Mouse (Mus musculus) megakaryocyte, embryonic 14.5 days (primary cell): Measurements from ENCODE around the gene Ell2. TPM values are rescaled to one million over a fixed set of nuclear protein-coding genes. Genes with fewer than 3 reads are reported as not detected.

Experiments used
- H3K27me3 ChIP-seq: replicated peaks from 2 replicates; pipeline ENCODE3; 2012; ENCODE audit warnings: inconsistent platforms
- H3K36me3 ChIP-seq: replicated peaks from 2 replicates; pipeline ENCODE3; 2012; ENCODE audit warnings: low read length, inconsistent platforms, mixed read lengths
- H3K4me1 ChIP-seq: 2 replicates; pipeline ENCODE4 v1.6.1; 2012; ENCODE audit warnings: inconsistent platforms
- H3K4me3 ChIP-seq: replicated peaks from 2 replicates; pipeline ENCODE3; 2012; ENCODE audit warnings: moderate library complexity, mild to moderate bottlenecking, inconsistent platforms
- H3K9me3 ChIP-seq: 2 replicates; pipeline ENCODE4 v1.6.1; 2012; ENCODE audit warnings: inconsistent platforms
- FLI1 ChIP-seq: IDR thresholded peaks from 2 replicates; pipeline ENCODE4 v1.6.1; 2012; ENCODE audit warnings: low read length, inconsistent platforms, mixed read lengths
- GATA1 ChIP-seq: IDR thresholded peaks from 3 replicates; pipeline ENCODE4 v1.6.1; 2012; ENCODE audit warnings: mixed read lengths, low read length, inconsistent platforms, borderline replicate concordance
- polyA plus RNA-seq: library from polyadenylated mRNA; stranded (reverse); fragments of >175 nt; gene quantifications from 2 replicates; pipeline ENCODE4 v1.2.3, GENCODE M21; 2012; ENCODE audit warnings: low replicate concordance; ENCODE audit not compliant: insufficient read depth

Gene Ell2
- polyA plus RNA-seq, 1 experiment: 14.0 TPM

- Histone ChIP-seq H3K27me3 (no peaks in the 10 kb centered on the region), H3K9me3 (no peaks in the 10 kb centered on the region), H3K36me3 (peaks cover 43% of the 10 kb centered on the region), H3K4me1 (peaks cover 38% of the 10 kb centered on the region), H3K4me3 (no peak overlapping the region)
- TF ChIP-seq FLI1 (no peak), GATA1 (no peak)
These were observed 72.6 kb downstream of the Ell2 start for GRCm38 (mm10) chr13:75779169-75779568.

- peaks cover 35% of the 10 kb centered on the region for H3K36me3 ChIP-seq
- peaks cover 48% of the 10 kb centered on the region for H3K4me1 ChIP-seq
- TF ChIP-seq FLI1 (no peak), GATA1 (no peak)
- no peaks in the 10 kb centered on the region for H3K9me3 ChIP-seq
- H3K4me3 ChIP-seq: no peak overlapping the region
- no peaks in the 10 kb centered on the region for H3K27me3 ChIP-seq
These were observed 73.5 kb downstream of the Ell2 start for GRCm38 (mm10) chr13:75780096-75780495.

GRCm38 (mm10) chr13:75785726-75786125 is 79.2 kb downstream of the Ell2 start:
- Histone ChIP-seq H3K4me3 (no peak overlapping the region), H3K36me3 (peaks cover 5% of the 10 kb centered on the region), H3K4me1 (peaks cover 26% of the 10 kb centered on the region), H3K9me3 (no peaks in the 10 kb centered on the region), H3K27me3 (no peaks in the 10 kb centered on the region)
- TF ChIP-seq FLI1 (no peak), GATA1 (no peak)

- H3K4me1 ChIP-seq: peaks cover 31% of the 10 kb centered on the region
These were observed 79.7 kb downstream of the Ell2 start for GRCm38 (mm10) chr13:75786264-75786663.

GRCm38 (mm10) chr13:75787364-75787763 is 80.8 kb downstream of the Ell2 start:
- no peak overlapping the region for H3K4me3 ChIP-seq
- no peaks in the 10 kb centered on the region for H3K27me3 ChIP-seq
- peaks cover 36% of the 10 kb centered on the region for H3K4me1 ChIP-seq
- H3K9me3 ChIP-seq: no peaks in the 10 kb centered on the region
- H3K36me3 ChIP-seq: peaks cover 5% of the 10 kb centered on the region
- TF ChIP-seq FLI1: no peak
- TF ChIP-seq GATA1: no peak

More at GRCm38 (mm10) chr13:75786264-75786663, 79.7 kb downstream of the Ell2 start:
- TF ChIP-seq GATA1 (no peak), FLI1 (no peak)
- peaks cover 5% of the 10 kb centered on the region for H3K36me3 ChIP-seq
- H3K9me3 ChIP-seq: no peaks in the 10 kb centered on the region
- H3K4me3 ChIP-seq: no peak overlapping the region
- no peaks in the 10 kb centered on the region for H3K27me3 ChIP-seq

GRCm38 (mm10) chr13:75788178-75788577 is 81.6 kb downstream of the Ell2 start:
- H3K36me3 ChIP-seq: peaks cover 5% of the 10 kb centered on the region
- no peaks in the 10 kb centered on the region for H3K27me3 ChIP-seq

GRCm38 (mm10) chr13:75789061-75789834 is 82.7 kb downstream of the Ell2 start:
- Histone ChIP-seq H3K27me3 (no peaks in the 10 kb centered on the region), H3K36me3 (peaks cover 7% of the 10 kb centered on the region), H3K4me3 (no peak overlapping the region), H3K4me1 (peaks cover 54% of the 10 kb centered on the region), H3K9me3 (no peaks in the 10 kb centered on the region)
- no peak for TF ChIP-seq GATA1
- no peak for TF ChIP-seq FLI1

More at GRCm38 (mm10) chr13:75788178-75788577, 81.6 kb downstream of the Ell2 start:
- Histone ChIP-seq H3K4me3 (no peak overlapping the region), H3K9me3 (no peaks in the 10 kb centered on the region), H3K4me1 (peaks cover 44% of the 10 kb centered on the region)
- TF ChIP-seq FLI1 (no peak), GATA1 (no peak)

GRCm38 (mm10) chr13:75790550-75791205 is 84.1 kb downstream of the Ell2 start:
- no peak for TF ChIP-seq FLI1
- H3K9me3 ChIP-seq: no peaks in the 10 kb centered on the region

GRCm38 (mm10) chr13:75793863-75794629 is 87.5 kb downstream of the Ell2 start:
- peaks cover 86% of the 10 kb centered on the region for H3K4me1 ChIP-seq
- TF ChIP-seq GATA1 (no peak), FLI1 (no peak)
- no peaks in the 10 kb centered on the region for H3K9me3 ChIP-seq
- H3K27me3 ChIP-seq: no peaks in the 10 kb centered on the region
- no peak overlapping the region for H3K4me3 ChIP-seq
- peaks cover 2% of the 10 kb centered on the region for H3K36me3 ChIP-seq

More at GRCm38 (mm10) chr13:75790550-75791205, 84.1 kb downstream of the Ell2 start:
- Histone ChIP-seq H3K36me3 (peaks cover 7% of the 10 kb centered on the region), H3K4me1 (peaks cover 59% of the 10 kb centered on the region), H3K4me3 (no peak overlapping the region), H3K27me3 (no peaks in the 10 kb centered on the region)
